Mouse (Mus musculus) forebrain, embryonic 10.5 days (tissue): ENCODE results near the gene Sema3d. TPM values are rescaled to one million over a fixed set of nuclear protein-coding genes. Genes with fewer than 3 reads are reported as not detected.

Source experiments
- DNase-seq: peaks from one replicate; pipeline ENCODE4 v3.0.0-alpha.2; 2017; ENCODE audit warnings: low spot score; ENCODE audit errors: extremely low spot score
- H3K27ac ChIP-seq: fragments of 300-500 bp; sonication (generic); 2 replicates; pipeline ENCODE4 v1.5.1; 2016; ENCODE audit warnings: mild to moderate bottlenecking
- H3K27me3 ChIP-seq: fragments of 300-500 bp; sonication (generic); 2 replicates; pipeline ENCODE4 v1.6.1; 2016; ENCODE audit warnings: mild to moderate bottlenecking; ENCODE audit not compliant: poor library complexity, severe bottlenecking
- H3K36me3 ChIP-seq: fragments of 300-500 bp; sonication (generic); replicated peaks from 2 replicates; pipeline ENCODE4 v1.6.1; 2016; ENCODE audit warnings: mild to moderate bottlenecking, moderate library complexity
- H3K4me1 ChIP-seq: fragments of 300-500 bp; sonication (generic); 2 replicates; pipeline ENCODE4 v1.6.1; 2016
- H3K4me3 ChIP-seq: fragments of 300-500 bp; sonication (generic); 2 replicates; pipeline ENCODE4 v1.5.1; 2016; ENCODE audit warnings: mild to moderate bottlenecking, moderate library complexity
- H3K9me3 ChIP-seq: fragments of 300-500 bp; sonication (generic); 2 replicates; pipeline ENCODE4 v1.6.1; 2016; ENCODE audit warnings: mild to moderate bottlenecking, moderate library complexity
- WGBS: fragments of 180-500 bp; shearing (Covaris S2); methylation state at CpG from one replicate; pipeline ENCODE4 v1.1.7; 2016; 5-methylcytosine and 5-hydroxymethylcytosine counted together
- polyA plus RNA-seq: library from polyadenylated mRNA; unstranded; fragments of >200 nt; fragmentation: Nextera tagmentation; extraction: Ambion mirVana; gene quantifications from 2 replicates; pipeline ENCODE4 v1.2.1, GENCODE M21; 2016

The Sema3d gene
- polyA plus RNA-seq, 1 experiment from 2014 or later = 1.8 TPM

GRCm38 (mm10) chr5:12454946-12455345 lies 71.8 kb downstream of the Sema3d start:
- H3K27me3 ChIP-seq = no peaks in the 10 kb centered on the region
- H3K36me3 ChIP-seq = no peaks in the 10 kb centered on the region
- no peak overlapping the region for H3K4me3 ChIP-seq
- H3K27ac ChIP-seq = no peak overlapping the region
- WGBS = 67% methylated on average over 1 of the region's 1 CpGs
- H3K4me1 ChIP-seq = no peaks in the 10 kb centered on the region
- DNase-seq = no peak
- no peaks in the 10 kb centered on the region for H3K9me3 ChIP-seq

DNA sequence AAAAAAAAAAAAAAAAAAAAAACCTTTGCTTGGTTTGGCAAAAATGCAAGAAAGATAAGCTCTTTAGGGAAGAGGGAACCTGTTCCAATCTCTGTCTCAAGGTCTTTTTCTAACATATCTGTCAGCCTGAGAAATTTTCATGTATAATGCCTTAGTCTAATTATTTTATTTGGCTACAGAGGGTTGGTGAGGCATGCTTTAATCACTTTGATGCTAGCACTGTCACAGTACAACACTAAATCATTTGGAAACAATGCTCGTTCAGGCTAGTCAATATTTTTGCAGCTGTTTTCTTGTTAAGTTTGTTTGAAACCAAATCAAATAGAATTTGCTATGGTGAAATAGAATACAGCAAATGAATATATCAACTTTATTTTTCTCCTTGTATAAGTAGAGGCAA lies 74.3 kb downstream of the Sema3d start:
- DNase-seq = no peak
- Histone ChIP-seq H3K9me3 (no peaks in the 10 kb centered on the region), H3K36me3 (no peaks in the 10 kb centered on the region), H3K27ac (no peak overlapping the region), H3K27me3 (no peaks in the 10 kb centered on the region), H3K4me3 (no peak overlapping the region), H3K4me1 (no peaks in the 10 kb centered on the region)
- 90% methylated on average over 1 of the region's 1 CpGs for WGBS

DNA sequence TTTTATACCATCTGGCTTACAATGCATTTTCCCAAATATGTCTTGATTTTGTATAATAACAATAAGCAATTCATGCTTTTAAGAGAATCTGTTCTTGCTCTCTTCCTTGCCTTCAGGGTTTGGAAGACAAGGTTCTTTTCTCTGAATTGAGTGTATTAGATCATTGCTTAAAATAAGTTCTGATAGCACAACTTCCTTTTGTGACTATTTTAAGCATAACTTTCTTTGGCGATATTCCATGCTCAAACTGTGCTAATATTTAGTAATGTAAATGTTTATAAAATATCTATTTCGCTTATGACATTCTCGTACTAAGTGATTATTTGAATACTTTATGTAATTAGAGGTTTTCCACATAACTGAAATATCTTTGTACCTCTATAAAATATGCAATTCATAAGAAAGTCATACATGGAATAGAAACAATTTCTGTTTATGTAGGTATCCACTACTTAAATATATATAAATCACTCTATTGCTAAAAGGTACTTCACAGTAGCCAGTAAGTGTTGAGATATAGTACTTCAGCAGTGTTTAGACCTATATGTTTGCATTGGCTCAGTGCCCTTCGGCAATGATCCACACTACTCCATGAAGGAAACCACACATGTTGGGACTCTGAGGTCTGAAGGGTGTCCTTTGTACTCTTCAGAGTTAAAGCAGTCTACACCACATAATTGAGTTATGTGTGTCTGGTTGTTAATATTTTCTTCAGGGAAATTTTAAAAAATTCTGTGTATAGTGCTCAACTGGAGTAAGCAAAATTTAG lies 84.6 kb downstream of the Sema3d start:
- Histone ChIP-seq H3K4me3 (no peak overlapping the region), H3K36me3 (no peaks in the 10 kb centered on the region), H3K9me3 (no peaks in the 10 kb centered on the region), H3K4me1 (no peaks in the 10 kb centered on the region), H3K27me3 (no peaks in the 10 kb centered on the region), H3K27ac (no peak overlapping the region)
- DNase-seq = no peak
- 93% methylated on average over 4 of the region's 4 CpGs for WGBS

DNA sequence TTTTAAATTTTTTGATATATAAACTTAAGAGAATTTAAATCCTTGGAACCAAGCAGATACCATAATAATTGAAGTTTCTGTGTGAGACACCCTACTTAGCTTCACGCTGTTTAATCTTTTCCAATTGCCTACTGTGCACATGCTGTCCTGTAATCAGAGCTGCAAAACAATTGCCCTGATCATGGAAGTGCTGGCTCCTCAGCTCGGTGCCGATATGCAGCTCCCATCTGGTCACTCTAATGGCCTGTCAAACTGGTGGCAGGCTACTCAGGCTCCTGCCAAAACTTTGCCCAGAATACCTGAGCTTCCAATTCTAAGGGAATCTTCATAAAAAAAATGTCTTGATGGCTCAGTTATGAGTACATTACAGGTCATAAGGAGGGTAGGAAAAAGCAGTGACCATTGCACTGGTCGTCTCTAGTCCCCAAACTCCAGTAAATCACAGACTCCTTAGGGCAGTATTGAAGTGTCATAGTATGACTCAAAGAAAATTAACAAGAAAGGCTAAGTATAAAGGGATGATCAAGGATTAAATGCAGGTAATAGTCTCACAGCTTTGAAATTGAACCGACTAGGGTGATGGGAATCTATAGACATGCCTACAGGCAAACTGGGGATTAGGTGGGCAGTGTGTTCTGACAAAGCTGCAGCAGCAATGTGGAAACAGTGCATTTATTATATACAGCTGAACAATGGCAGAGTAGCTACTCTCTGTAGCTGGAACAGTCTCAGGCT lies 91.9 kb downstream of the Sema3d start:
- Histone ChIP-seq H3K27ac (no peak overlapping the region), H3K9me3 (no peaks in the 10 kb centered on the region), H3K36me3 (no peaks in the 10 kb centered on the region), H3K27me3 (no peaks in the 10 kb centered on the region), H3K4me3 (no peak overlapping the region), H3K4me1 (peaks cover 18% of the 10 kb centered on the region)
- DNase-seq = no peak
- WGBS = 44% methylated on average over 5 of the region's 5 CpGs

- Histone ChIP-seq H3K4me3 (no peak overlapping the region), H3K27ac (no peak overlapping the region), H3K27me3 (no peaks in the 10 kb centered on the region), H3K36me3 (no peaks in the 10 kb centered on the region), H3K9me3 (no peaks in the 10 kb centered on the region), H3K4me1 (peaks cover 18% of the 10 kb centered on the region)
- DNase-seq = no peak
- WGBS = 77% methylated on average over 4 of the region's 4 CpGs
Measured at GRCm38 (mm10) chr5:12475639-12475916, 92.4 kb downstream of the Sema3d start.

- Histone ChIP-seq H3K9me3 (no peaks in the 10 kb centered on the region), H3K4me3 (no peak overlapping the region), H3K27ac (no peak overlapping the region), H3K36me3 (no peaks in the 10 kb centered on the region), H3K4me1 (no peaks in the 10 kb centered on the region), H3K27me3 (no peaks in the 10 kb centered on the region)
- WGBS = 78% methylated on average over 2 of the region's 2 CpGs
- DNase-seq = no peak
Measured at GRCm38 (mm10) chr5:12487926-12488325, 104.7 kb downstream of the Sema3d start.

DNA sequence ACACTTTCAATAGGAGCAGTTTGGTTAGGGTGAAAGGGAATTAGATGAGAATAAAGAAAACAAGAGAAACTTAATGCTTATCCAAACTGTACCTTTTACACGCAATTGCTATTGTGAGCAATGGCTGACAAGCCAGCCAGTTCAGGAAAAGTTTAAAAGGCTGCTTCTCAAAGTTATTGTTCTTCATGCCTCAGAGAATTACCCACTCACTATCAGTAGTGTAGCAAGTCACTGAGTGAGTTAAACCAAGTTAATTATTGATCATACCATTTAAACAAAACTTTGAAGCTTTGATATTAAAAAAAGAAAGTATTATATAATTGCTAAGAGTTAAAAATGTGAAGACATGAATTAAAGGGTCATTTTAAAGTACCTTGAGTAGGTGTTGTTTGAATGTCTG lies 108.5 kb downstream of the Sema3d start:
- H3K36me3 ChIP-seq = no peaks in the 10 kb centered on the region
- DNase-seq = no peak
- 81% methylated on average over 1 of the region's 1 CpGs for WGBS
- no peak overlapping the region for H3K4me3 ChIP-seq
- H3K27ac ChIP-seq = no peak overlapping the region
- H3K27me3 ChIP-seq = no peaks in the 10 kb centered on the region
- H3K4me1 ChIP-seq = no peaks in the 10 kb centered on the region
- H3K9me3 ChIP-seq = no peaks in the 10 kb centered on the region

GRCm38 (mm10) chr5:12498227-12498928 lies 115.2 kb downstream of the Sema3d start:
- 74% methylated on average over 6 of the region's 6 CpGs for WGBS
- H3K4me1 ChIP-seq = peaks cover 20% of the 10 kb centered on the region
- no peaks in the 10 kb centered on the region for H3K27me3 ChIP-seq
- DNase-seq = no peak
- H3K9me3 ChIP-seq = no peaks in the 10 kb centered on the region
- H3K36me3 ChIP-seq = no peaks in the 10 kb centered on the region
- H3K4me3 ChIP-seq = no peak overlapping the region
- H3K27ac ChIP-seq = no peak overlapping the region

DNA sequence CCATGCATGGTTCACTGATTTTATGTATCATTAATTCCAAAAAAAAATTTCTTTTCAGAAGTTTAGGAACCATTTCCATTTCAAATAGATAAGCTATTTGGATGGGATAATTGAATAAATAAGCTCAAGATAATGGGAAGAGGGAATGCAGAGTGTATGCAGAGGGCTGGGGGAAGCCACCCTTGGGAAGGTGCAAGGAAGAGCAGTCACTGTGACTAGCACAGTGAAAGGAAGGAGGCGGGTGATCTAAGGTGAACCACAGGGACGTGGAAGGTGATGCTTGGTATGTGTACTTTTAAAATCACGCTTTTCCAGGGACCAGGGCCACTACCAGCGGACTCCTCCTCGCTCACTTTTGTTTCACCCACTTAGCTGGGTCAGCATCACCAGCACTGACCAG lies 115.9 kb downstream of the Sema3d start:
- Histone ChIP-seq H3K36me3 (no peaks in the 10 kb centered on the region), H3K27ac (no peak overlapping the region), H3K27me3 (no peaks in the 10 kb centered on the region), H3K4me1 (peaks cover 21% of the 10 kb centered on the region), H3K9me3 (no peaks in the 10 kb centered on the region), H3K4me3 (no peak overlapping the region)
- no peak for DNase-seq
- WGBS = 87% methylated on average over 5 of the region's 5 CpGs

- Histone ChIP-seq H3K27me3 (no peaks in the 10 kb centered on the region), H3K9me3 (no peaks in the 10 kb centered on the region), H3K27ac (no peak overlapping the region), H3K4me3 (no peak overlapping the region), H3K36me3 (no peaks in the 10 kb centered on the region), H3K4me1 (peaks cover 21% of the 10 kb centered on the region)
- WGBS = 90% methylated on average over 6 of the region's 6 CpGs
- no peak for DNase-seq
Measured at GRCm38 (mm10) chr5:12499791-12500504, 116.8 kb downstream of the Sema3d start.

DNA sequence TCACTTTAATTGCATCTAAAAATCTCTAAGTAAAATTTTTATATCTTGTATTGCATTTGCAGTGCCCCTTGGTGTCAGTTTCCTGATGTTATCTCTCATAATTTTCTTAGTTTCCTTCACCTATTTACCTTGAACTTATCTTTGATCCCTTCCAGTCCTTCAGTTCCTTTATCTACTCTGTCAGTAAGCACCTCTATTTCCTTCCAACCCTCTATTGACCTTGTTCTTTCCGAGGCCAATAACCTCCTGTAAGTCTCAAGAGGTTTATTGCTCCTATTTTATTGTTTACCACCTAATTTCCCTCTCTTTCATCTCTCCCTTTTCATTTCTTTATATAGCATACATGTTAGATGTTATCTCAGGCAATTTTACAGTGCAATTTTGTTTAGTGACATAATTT lies 129.3 kb downstream of the Sema3d start:
- no peaks in the 10 kb centered on the region; the same call in 1 of the 2 replicates for H3K9me3 ChIP-seq
- peaks cover 6% of the 10 kb centered on the region for H3K4me1 ChIP-seq
- no peaks in the 10 kb centered on the region for H3K36me3 ChIP-seq
- no peaks in the 10 kb centered on the region for H3K27me3 ChIP-seq
- WGBS = 65% methylated on average over 1 of the region's 1 CpGs
- no peak overlapping the region for H3K4me3 ChIP-seq
- no peak for DNase-seq
- no peak overlapping the region for H3K27ac ChIP-seq

- H3K9me3 ChIP-seq = no peaks in the 10 kb centered on the region; the same call in 1 of the 2 replicates
- no peak overlapping the region for H3K27ac ChIP-seq
- no peaks in the 10 kb centered on the region for H3K4me1 ChIP-seq
- H3K27me3 ChIP-seq = no peaks in the 10 kb centered on the region
- no peak overlapping the region for H3K4me3 ChIP-seq
- WGBS = 90% methylated on average over 4 of the region's 4 CpGs
- DNase-seq = no peak
- H3K36me3 ChIP-seq = no peaks in the 10 kb centered on the region
Measured at GRCm38 (mm10) chr5:12515283-12515682, 132.1 kb downstream of the Sema3d start.
